Mouse (Mus musculus) heart, embryonic 13.5 days (tissue): ENCODE data around the gene Wfdc6b. TPM values are rescaled to one million over a fixed set of nuclear protein-coding genes. Genes with fewer than 3 reads are reported as not detected.

Experiments
- polyA plus RNA-seq: library from polyadenylated mRNA; unstranded; fragments of >200 nt; fragmentation: Nextera tagmentation; extraction: Ambion mirVana; gene quantifications from 2 replicates; pipeline ENCODE4 v1.2.1, GENCODE M21; 2015

The Wfdc6b gene
- polyA plus RNA-seq, 1 experiment from 2014 or later: not detected

Other genes starting within 250 kb of the Wfdc6b start
- 0.90 and 1.8 TPM in 2 replicates for gene Slpi, start 224.4 kb upstream of the Wfdc6b start, polyA plus RNA-seq
- gene Rbpjl, start 210.4 kb upstream of the Wfdc6b start, polyA plus RNA-seq: 0.21 and 0.23 TPM in 2 replicates
- 5.2 and 7.7 TPM in 2 replicates for gene Matn4, start 208.4 kb upstream of the Wfdc6b start, polyA plus RNA-seq
- gene Sdc4, start 169.6 kb upstream of the Wfdc6b start, polyA plus RNA-seq: 36.6 and 46.5 TPM in 2 replicates
- 37.2 and 43.0 TPM in 2 replicates for gene Sys1, start 156.6 kb upstream of the Wfdc6b start, polyA plus RNA-seq
- 8.7 and 11.7 TPM in 2 replicates for gene Gm20458, start 152.6 kb upstream of the Wfdc6b start, polyA plus RNA-seq
- gene Trp53tg5, start 139.8 kb upstream of the Wfdc6b start, polyA plus RNA-seq: not detected in 2 replicates
- gene Dbndd2, start 127.4 kb upstream of the Wfdc6b start, polyA plus RNA-seq: 8.9 and 17.9 TPM in 2 replicates
- gene Pigt, start 116.0 kb upstream of the Wfdc6b start, polyA plus RNA-seq: 53.0 and 54.5 TPM in 2 replicates
- 11.1 and 12.7 TPM in 2 replicates for gene Wfdc2, start 51.1 kb upstream of the Wfdc6b start, polyA plus RNA-seq
- gene Spint3, start 40.1 kb upstream of the Wfdc6b start, polyA plus RNA-seq: not detected in 2 replicates
- 0.44 TPM in 1 of 2 replicates, not detected in the other for gene Wfdc6a, start 28.1 kb upstream of the Wfdc6b start, polyA plus RNA-seq
- gene Eppin, start 19.9 kb upstream of the Wfdc6b start, polyA plus RNA-seq: not detected in 2 replicates
- gene Wfdc8, start 104 bp downstream of the Wfdc6b start, polyA plus RNA-seq: not detected in 2 replicates
- gene Wfdc16, start 25.3 kb downstream of the Wfdc6b start, polyA plus RNA-seq: not detected in 2 replicates
- not detected in 2 replicates for gene Wfdc10, start 42.5 kb downstream of the Wfdc6b start, polyA plus RNA-seq
- gene Wfdc9, start 43.1 kb downstream of the Wfdc6b start, polyA plus RNA-seq: not detected in 2 replicates
- not detected in 2 replicates for gene Wfdc11, start 60.6 kb downstream of the Wfdc6b start, polyA plus RNA-seq
- gene Wfdc13, start 71.6 kb downstream of the Wfdc6b start, polyA plus RNA-seq: not detected in 2 replicates
- gene Spint4, start 85.0 kb downstream of the Wfdc6b start, polyA plus RNA-seq: not detected in 2 replicates
- gene Spint5, start 101.8 kb downstream of the Wfdc6b start, polyA plus RNA-seq: not detected in 2 replicates
- 0.27 and 0.28 TPM in 2 replicates for gene Wfdc3, start 132.4 kb downstream of the Wfdc6b start, polyA plus RNA-seq
- 55.0 and 56.9 TPM in 2 replicates for gene Dnttip1, start 132.5 kb downstream of the Wfdc6b start, polyA plus RNA-seq
- gene Ube2c, start 156.4 kb downstream of the Wfdc6b start, polyA plus RNA-seq: 434 and 464 TPM in 2 replicates
- gene Tnnc2, start 166.4 kb downstream of the Wfdc6b start, polyA plus RNA-seq: 1.0 and 3.8 TPM in 2 replicates
- gene Snx21, start 172.3 kb downstream of the Wfdc6b start, polyA plus RNA-seq: 26.7 and 31.8 TPM in 2 replicates
- gene Acot8, start 191.4 kb downstream of the Wfdc6b start, polyA plus RNA-seq: 12.0 and 18.0 TPM in 2 replicates
- 5.0 and 5.4 TPM in 2 replicates for gene Zswim3, start 191.6 kb downstream of the Wfdc6b start, polyA plus RNA-seq
- gene Zswim1, start 209.2 kb downstream of the Wfdc6b start, polyA plus RNA-seq: 8.7 and 9.0 TPM in 2 replicates
- gene Spata25, start 215.0 kb downstream of the Wfdc6b start, polyA plus RNA-seq: not detected in 2 replicates
- 171 and 180 TPM in 2 replicates for gene Ctsa, start 219.4 kb downstream of the Wfdc6b start, polyA plus RNA-seq
- 44.5 and 46.7 TPM in 2 replicates for gene Neurl2, start 219.9 kb downstream of the Wfdc6b start, polyA plus RNA-seq
- 11.8 and 14.9 TPM in 2 replicates for gene Pltp, start 244.2 kb downstream of the Wfdc6b start, polyA plus RNA-seq